Mouse (Mus musculus): ENCODE data around the gene Grm7.

DNA sequence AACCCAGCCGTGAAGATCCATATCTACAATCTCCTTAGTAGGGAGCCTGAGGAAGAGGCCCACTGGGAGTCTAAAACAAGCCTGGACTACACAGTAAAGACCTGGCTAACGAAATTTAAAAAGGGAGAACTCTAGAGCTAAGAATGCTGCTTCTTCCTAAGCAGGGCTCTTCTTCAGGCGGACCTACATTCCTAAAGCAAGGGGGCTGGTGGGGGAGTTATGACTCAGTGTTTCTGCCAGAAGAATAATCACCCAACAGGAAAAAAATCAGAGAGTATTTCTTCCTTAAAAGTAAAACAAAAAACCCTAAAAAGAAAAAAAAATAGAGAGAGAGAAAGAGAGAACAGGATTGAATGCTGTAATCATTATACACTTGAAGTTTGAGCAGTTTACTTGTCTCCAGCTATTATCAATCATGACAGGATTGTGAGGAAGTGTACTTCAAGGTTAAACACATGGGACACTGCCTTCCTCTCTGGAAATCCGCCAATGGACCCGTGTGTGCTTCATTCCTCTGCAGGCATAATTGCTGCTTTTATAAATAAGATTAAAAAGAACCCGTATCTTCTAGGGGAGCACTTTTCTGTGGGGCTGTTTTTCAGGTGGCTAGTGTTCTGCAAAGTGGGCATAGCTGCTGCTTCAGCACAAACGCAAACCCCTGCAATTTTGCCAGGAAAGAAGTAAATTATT, 98.7 kb downstream of the Grm7 start:
- TF ChIP-seq POLR2A (IDR thresholded peaks at IDR 0.05; ENCODE audit: low read depth, low read length) (no peak), CTCF (conservative IDR thresholded peaks at IDR 0.05; ENCODE audit: insufficient read depth, insufficient read length, low read depth, low read length) (no peak)
